Mouse (Mus musculus) left cerebral cortex, adult 9 months (tissue): Measurements from ENCODE around the gene Ttc6.

Experiments
- DNase-seq, 2 experiments: peaks; one replicate each; pipeline ENCODE4 v3.0.0; 2022; ENCODE audit warnings: low spot score in 2 of 2

Gene Ttc6

GRCm38 (mm10) chr12:57545371-57546241 is 18.3 kb upstream of the Ttc6 start:
- no peak for DNase-seq

- no peak for DNase-seq
Observed at GRCm38 (mm10) chr12:57546415-57547201, 17.3 kb upstream of the Ttc6 start, which contains the start of gene Foxa1. Gene Foxa1, minus strand, starts transcription at chr12:57546916.

GRCm38 (mm10) chr12:57547890-57548289 is 16.0 kb upstream of the Ttc6 start:
- DNase-seq = no peak

DNA sequence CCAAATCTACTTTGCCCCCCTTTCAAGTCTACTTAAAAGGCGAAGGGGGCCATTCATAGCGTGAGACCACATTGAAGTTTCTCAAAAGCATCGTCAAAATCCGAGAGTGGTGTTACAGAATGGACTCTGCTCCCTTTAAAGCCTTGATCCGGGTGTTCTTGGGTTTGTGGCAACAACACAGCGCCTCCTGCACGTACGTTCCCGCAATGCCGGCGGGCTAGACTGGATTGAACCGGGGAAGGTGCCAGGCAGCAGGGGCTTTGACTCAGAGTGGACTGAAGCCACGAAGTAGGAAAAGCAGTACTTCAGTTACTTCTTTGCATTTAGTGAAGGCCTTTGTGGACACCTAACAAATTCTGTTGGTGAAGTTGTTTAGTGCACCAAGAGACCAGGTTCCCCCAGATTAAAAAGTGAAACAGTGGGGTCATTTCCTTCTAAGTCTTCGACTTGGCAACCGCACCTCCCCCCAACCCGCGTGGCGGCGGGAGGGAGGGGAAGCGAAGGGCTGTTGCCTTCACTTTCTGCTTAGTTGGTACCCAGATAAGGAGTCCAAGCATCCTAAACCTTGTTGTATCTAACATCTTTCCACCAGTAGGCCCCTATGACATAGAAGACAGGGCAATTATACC is 15.4 kb upstream of the Ttc6 start:
- no peak for DNase-seq

- DNase-seq = no peak
Observed at GRCm38 (mm10) chr12:57548981-57549666, 14.8 kb upstream of the Ttc6 start.

DNA sequence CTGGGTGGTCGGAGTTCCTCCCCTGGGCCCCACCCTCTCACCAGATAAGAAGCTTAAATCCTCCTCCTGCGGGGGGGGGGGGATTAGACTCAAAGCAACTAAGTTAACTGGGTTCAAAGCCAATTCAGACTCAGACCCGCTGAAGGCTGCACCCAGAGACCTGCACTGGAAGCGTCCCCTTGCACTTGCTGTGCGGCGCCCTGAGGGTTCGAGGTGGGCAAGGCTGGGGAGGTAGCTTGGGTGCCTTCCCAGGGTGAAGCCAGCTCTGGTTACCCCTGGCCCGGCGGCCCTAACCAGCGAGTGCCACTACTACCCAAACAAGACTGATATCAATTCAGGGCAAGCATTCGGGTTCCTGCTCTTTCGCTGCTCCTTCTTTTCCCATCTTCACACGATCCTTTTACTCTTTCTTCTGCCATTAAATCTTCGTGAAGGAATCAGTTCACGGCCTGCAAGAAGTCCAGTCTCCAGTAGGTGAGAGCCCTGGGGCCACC is 14.2 kb upstream of the Ttc6 start:
- no peak for DNase-seq

- no peak for DNase-seq
Observed at GRCm38 (mm10) chr12:57550181-57550808, 13.6 kb upstream of the Ttc6 start.

DNA sequence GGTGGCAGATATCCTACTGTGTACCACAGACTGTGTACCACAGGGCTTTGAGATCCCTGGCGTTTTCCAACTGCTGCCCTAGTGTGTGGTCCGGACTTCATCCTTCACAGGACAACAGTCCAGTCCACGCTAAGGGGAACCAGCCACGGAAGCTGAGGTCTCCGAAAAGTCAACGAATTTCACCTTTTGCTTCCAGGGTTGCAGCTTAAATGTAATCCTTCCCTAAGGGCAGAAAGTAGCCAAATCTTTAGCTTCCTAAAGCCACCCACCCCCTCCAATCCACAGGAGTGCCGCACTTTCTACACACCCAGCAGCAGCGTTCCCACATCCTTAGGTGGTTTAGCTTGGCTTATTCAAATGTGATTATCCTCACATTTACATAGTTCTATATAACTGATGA is 13.0 kb upstream of the Ttc6 start:
- no peak for DNase-seq

GRCm38 (mm10) chr12:57552286-57552685 is 11.6 kb upstream of the Ttc6 start:
- DNase-seq = no peak

GRCm38 (mm10) chr12:57554091-57554490 is 9.8 kb upstream of the Ttc6 start:
- DNase-seq = no peak

DNA sequence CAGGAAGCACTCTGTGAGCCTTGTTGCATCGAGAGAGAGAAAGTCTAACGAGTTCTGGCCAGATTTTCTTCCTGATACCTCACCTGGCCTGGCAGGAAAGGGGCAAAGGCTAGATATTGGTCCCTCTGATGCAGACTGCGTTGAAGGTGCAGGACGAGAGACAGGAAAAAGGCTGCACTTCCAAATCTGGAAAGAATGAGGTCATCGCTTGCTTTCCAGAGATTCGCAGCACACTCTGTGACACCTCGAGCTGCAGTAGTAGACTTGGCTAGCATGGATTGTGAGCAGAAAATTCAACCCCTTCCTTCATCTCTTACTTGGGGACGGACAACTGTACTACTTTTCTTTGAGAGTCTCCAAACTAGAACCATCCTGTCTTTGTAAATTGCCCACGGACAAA is 7.9 kb downstream of the Ttc6 start:
- no peak for DNase-seq

DNA sequence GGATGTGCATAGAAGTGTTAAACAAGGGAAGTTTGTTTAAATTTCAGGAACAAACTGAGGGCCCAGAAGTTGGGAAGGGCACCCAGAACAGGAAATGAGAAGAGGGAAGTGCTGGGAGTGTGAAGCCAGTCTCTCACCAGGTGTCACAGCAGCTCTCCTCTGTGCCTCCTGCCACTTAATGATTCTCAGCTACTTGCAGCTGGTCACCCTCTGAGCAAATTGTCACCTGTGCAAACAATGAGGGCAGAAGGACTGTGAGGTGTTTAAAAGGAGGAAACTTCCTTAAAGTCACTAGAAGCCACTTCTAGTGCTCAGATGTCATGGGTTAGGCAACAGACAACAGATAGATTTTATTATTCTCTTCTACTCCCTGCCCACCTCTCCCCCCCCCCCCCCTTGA is 8.5 kb downstream of the Ttc6 start:
- no peak for DNase-seq

DNA sequence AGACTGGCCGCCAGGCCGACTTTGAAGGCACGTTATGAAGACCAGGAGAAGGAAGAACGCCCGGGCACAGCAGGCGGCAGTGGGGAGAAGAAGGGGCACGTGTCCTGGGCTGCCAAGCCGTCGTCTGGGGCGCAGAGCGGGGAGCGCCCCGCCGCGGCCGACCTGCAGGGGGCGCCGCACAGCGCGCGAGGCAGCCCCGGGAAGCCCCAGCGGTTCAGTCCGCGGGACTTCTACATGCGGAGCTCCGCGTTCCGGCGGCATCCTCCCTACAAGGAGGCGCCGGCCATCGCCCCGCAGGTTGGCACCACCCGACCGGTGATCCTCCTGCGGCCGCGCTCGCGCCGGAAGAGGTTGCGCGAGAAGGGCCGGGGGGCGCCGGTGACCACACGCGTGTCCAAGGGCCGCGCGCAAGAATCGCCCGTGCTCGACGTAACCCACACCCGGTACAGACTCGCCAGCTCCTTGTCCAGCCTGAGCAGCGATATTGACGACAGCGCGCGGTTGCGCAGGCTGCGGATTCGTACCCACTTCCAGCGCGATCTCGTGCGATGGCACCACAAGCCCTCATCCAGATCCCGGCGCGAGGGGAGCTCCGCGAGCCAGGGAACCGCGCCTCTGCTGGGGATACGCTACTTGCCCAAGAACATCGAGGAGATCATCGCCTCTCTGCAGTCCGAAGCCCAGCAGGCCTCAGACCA is 12.2 kb downstream of the Ttc6 start:
- DNase-seq = no peak

- DNase-seq = no peak
Observed at GRCm38 (mm10) chr12:57607624-57608023, 43.7 kb downstream of the Ttc6 start.

DNA sequence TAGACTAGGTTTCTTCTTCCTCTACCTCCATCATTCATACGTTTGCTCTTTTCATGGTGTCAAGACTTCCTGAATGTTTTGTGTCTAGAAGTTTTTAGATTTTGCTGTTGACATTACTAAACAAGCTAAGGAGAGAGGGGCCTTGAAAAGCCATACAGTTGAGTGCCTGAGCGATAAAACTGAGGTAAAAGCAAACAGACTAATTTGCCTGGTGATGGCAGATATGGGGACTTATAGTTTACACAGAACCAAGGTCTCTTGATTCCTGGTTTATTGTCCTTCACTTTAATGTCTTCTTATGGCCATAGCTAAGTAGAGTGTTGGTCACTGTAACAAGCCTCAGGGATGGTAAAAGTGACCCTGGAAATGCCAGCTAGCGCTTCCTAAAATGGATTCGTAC is 51.2 kb downstream of the Ttc6 start:
- DNase-seq = no peak

- no peak for DNase-seq
Observed at GRCm38 (mm10) chr12:57622030-57622429, 58.1 kb downstream of the Ttc6 start.

GRCm38 (mm10) chr12:57623264-57623663 is 59.4 kb downstream of the Ttc6 start:
- no peak for DNase-seq

DNA sequence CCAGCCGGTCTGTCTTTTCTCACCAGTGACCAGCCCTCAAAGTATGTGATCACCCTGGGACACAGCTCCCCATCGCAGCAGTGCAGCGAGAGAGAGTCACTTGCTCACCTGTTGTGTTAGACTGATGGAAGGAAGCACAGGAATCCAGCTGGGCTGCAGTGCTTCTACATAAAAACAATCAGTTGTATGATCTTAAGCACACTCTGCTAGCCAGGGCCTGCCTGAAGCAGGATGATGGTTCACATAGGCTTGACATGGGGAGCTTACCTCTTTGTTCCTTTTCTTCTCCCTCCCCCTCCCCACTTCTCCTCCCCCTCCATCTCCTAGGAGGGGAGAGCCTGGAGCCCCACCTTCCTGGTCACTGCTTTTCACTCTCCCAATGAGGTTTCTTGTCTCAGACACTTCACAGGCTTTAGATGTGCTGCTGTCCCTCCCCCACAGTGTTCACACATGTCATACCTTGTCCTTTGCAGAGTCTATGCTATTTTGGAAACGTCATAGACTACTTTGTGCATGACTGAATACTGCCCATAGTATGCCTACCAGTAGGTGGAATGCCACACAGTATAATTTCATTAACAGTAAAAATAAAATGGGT is 60.2 kb downstream of the Ttc6 start:
- no peak for DNase-seq

DNA sequence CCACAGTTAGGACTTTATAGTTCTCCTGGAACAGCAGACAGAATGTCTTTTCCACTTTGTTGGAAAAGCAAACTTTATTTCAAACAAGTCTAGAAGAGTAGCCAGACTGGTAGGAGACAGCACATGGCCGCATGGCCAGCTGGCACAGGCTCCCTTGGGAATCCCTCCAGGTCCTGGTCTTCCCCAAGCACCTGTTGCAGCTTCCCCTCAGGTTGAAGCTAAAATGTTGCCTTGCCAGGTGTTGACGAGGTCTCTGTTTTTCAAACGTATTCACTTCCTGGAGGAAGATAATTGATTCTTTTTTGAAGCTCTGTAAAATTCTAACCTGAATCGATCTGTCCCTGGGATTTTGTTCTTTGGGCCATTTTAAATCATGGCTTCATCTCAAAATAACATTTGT is 86.1 kb downstream of the Ttc6 start:
- DNase-seq = no peak

GRCm38 (mm10) chr12:57650677-57651076 is 86.8 kb downstream of the Ttc6 start:
- DNase-seq = no peak
